Mouse (Mus musculus) E14TG2a.4 (cell line): ENCODE measurements at regions not wholly inside any gene's neighbourhood (a gene's known extent, or its start where the extent isn't known, plus 50 kb on each side); places are given as distances from the start of the nearest gene placed in this dataset.
A peak's percentile ranks its signal among the peaks of the same experiment; 100 is the strongest.

Experiments used
- H3K27me3 ChIP-seq: 2 replicates; pipeline ENCODE4 v1.6.1; 2014; ENCODE audit warnings: low read length, control low read depth; ENCODE audit not compliant: insufficient read depth
- H3K36me3 ChIP-seq: 2 replicates; pipeline ENCODE4 v1.6.1; 2014; ENCODE audit warnings: low read length, control low read depth; ENCODE audit not compliant: insufficient read depth
- H3K4me1 ChIP-seq: replicated peaks from 2 replicates; pipeline ENCODE4 v1.6.1; 2014; ENCODE audit warnings: low read depth, low read length, control low read depth
- H3K4me3 ChIP-seq: replicated peaks from 2 replicates; pipeline ENCODE4 v1.5.1; 2014; ENCODE audit warnings: mild to moderate bottlenecking, low read length
- H3K9me3 ChIP-seq: 2 replicates; pipeline ENCODE4 v1.6.1; 2014; ENCODE audit warnings: low read length, control low read depth
- CTCF ChIP-seq: conservative IDR thresholded peaks from 2 replicates; pipeline ENCODE4 v1.5.1; 2014; ENCODE audit warnings: low read length
- NANOG ChIP-seq: IDR thresholded peaks from 2 replicates; pipeline ENCODE4 v1.6.1; 2014; ENCODE audit warnings: borderline replicate concordance, low read length, mixed read lengths
- POU5F1 ChIP-seq: IDR thresholded peaks from 2 replicates; pipeline ENCODE4 v1.6.1; 2014; ENCODE audit warnings: low read length, borderline replicate concordance

DNA sequence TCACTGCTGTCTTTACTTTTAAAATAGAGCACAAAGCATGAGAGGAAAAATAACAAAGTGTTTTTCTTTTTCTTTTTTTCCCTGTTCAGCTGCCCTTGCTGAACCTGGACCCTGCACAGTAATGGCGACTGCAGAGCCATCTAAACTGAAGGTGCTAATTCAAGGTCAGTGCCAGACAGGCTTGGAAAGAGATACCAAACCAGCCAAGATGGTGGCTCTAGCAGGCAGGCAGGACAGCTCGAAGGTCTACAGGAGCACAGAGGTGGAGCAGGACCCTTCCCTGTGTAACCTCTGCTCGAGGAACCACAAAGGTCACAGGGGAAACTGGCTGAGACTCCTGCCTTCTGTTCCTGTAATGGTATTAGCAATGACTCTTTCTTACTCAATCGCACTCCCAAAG is 326.7 kb downstream of the Gm45692 start:
- H3K4me3 ChIP-seq, result no peak overlapping the region
- no peak for TF ChIP-seq CTCF
- no peak for TF ChIP-seq POU5F1
- TF ChIP-seq NANOG, result no peak
- H3K36me3 ChIP-seq, result no peaks in the 10 kb centered on the region
- H3K9me3 ChIP-seq, result no peaks in the 10 kb centered on the region
- H3K4me1 ChIP-seq, result peaks cover 34% of the 10 kb centered on the region
- H3K27me3 ChIP-seq, result no peaks in the 10 kb centered on the region

DNA sequence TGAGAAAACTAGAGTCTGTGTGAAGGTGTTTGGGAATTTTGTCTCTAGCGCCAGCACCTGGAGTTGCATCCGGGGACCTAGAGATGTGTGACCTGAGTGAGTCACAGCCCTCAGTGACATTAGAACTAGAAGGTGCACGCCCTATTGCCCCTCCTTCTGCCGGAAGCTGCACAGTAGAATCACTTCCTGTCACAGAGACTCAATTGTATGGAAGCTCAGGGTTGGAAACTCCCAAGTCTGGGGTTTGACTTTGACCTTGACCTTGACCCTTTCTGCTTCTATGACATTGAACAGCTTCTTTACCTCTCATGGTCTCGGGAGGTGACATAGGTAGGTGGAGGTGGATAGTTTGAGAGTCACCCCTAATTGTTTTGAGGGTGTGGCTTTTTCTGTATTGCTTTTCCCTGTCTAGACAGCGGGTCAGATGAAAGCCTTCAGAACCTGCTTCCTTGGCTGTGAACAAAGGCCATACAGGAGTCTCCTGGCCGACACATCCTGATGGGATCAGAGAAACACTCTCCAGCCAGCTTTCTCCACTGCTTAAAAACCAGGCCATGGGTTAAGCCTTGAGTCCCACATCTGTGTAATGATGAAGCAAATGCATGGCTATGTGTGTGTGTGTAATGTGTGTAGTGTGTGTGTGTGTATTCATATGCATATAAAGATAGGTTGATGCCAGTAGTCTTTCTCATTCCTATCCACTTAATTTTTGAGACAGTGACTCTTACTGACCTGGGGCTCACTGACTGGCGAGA is 328.7 kb downstream of the Gm45692 start:
- TF ChIP-seq NANOG (0 out of 2 replicates have a peak, but pooled peaks have one; percentile 22), CTCF (no peak)
- no peak overlapping the region for H3K4me3 ChIP-seq
- no peaks in the 10 kb centered on the region for H3K9me3 ChIP-seq
- H3K36me3 ChIP-seq, result no peaks in the 10 kb centered on the region
- peaks cover 38% of the 10 kb centered on the region for H3K4me1 ChIP-seq
- H3K27me3 ChIP-seq, result no peaks in the 10 kb centered on the region

DNA sequence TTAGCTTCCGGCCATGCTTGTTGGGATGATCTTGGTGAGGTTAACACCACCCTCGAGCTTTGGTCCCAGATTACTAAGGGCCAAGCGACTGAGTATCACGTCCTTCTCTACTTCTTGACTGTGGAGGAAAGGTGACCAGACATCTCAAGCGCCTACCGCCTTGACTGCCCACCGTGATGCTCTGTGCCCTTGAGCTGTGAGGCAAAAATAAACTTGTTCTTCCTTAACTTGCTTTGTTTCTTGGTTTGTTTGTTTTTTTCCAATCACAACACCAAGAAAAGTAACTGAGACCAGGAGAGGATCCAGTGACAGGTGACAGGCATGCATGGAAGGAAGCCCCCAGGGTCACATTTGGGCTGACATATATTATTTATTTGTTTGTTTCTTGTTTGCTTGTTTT is 330.0 kb downstream of the Gm45692 start:
- H3K9me3 ChIP-seq, result no peaks in the 10 kb centered on the region
- no peaks in the 10 kb centered on the region for H3K27me3 ChIP-seq
- peaks cover 38% of the 10 kb centered on the region for H3K4me1 ChIP-seq
- no peak overlapping the region for H3K4me3 ChIP-seq
- no peaks in the 10 kb centered on the region for H3K36me3 ChIP-seq
- TF ChIP-seq CTCF, result no peak
- TF ChIP-seq POU5F1, result no peak
- TF ChIP-seq NANOG, result no peak

DNA sequence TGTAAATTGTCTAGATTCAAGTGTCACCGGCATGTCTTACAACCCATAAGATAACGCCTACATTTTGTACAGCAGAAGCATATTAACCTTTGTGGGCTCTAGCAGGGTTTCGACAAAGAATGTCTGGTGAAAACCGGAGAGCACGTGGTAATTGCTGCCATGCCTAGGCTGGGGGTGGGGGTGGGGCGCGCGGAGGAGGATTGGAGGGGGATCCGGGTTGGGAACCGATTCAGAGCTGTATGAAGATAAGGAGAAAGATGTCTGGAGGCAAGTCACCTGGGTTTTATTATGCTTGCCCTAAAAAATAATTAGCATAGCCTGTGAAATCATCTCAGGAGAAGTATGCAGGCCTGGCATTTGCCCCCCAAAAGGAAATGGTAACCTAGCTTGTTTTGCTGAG is 331.2 kb downstream of the Gm45692 start:
- Histone ChIP-seq H3K4me1 (peaks cover 38% of the 10 kb centered on the region), H3K36me3 (no peaks in the 10 kb centered on the region), H3K27me3 (no peaks in the 10 kb centered on the region), H3K4me3 (no peak overlapping the region), H3K9me3 (peaks cover 9% of the 10 kb centered on the region)
- TF ChIP-seq POU5F1 (no peak), CTCF (no peak), NANOG (no peak)

DNA sequence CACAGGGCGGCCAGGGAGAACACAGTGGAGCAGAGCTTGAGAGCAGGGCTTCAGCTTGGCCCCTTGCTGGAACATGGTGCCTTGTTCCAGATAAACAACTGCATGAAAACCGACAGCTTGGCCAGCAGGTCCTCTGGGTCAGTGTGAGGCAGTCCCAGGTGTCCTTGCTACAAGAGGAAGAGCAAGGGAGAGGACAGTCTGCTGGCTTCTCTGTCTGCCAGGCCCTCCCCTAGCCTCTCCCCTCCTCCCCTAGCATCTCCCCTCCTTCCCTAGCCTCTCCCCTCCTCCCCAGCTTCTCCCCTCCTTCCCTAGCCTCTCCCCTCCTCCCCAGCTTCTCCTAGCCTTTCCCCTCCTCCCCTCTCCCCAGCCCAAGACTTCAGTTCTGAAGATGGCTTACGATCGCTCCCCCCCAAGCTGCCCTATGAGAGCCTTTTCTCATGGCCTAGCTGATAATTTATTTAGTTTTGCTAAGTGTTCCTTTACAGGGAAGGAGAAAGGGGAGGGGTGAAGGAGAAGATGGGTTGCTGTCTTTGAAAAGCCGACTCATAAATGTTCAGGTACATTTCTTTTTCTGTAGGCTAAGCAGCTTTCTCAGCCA is 333.7 kb downstream of the Gm45692 start:
- Histone ChIP-seq H3K4me1 (peaks cover 25% of the 10 kb centered on the region), H3K4me3 (no peak overlapping the region), H3K36me3 (no peaks in the 10 kb centered on the region), H3K9me3 (peaks cover 12% of the 10 kb centered on the region), H3K27me3 (no peaks in the 10 kb centered on the region)
- TF ChIP-seq NANOG, result no peak
- no peak for TF ChIP-seq POU5F1
- TF ChIP-seq CTCF, result no peak

DNA sequence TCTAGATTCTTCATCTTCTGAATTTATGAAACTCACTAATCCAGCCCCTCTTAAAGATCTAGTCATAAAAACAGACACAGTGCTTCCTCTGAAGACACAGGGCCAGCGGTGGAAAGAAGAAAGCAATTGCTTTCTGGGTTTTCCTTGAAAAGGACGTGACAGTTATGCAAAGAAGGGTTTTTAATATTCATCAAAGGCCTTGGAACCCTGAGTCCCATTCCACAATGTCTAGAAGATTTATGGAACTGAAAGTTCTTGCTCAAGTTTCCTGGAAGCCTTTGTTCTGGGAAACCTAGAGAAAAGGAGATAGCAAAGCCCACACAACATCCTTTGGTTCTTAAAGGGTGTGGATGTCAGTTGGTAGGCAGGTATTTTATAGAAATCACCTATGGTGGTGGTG is 346.0 kb downstream of the Gm45692 start:
- no peak overlapping the region for H3K4me3 ChIP-seq

DNA sequence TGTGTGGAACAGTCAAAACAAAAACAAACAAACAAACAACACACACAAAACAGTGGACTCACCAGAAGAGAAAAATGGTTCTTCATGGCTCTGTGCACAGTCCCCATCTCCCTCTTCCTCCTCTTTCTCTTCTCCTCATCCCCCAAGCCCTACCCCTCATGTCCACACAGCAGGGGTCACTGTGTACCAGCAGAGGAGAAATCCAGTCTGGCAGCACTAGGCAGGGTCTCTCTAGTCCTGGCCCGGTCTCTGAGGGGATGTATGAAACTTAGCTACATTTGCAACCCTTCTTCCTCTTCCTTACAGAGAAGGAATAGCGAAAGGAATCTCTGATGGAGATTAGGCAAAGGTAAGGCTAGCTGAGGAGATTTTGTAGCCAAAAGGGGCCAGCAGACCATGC is 349.1 kb downstream of the Gm45692 start:
- H3K4me3 ChIP-seq, result no peak overlapping the region
- H3K4me1 ChIP-seq, result no peaks in the 10 kb centered on the region
- peaks cover 8% of the 10 kb centered on the region; the same call in 1 of the 2 replicates for H3K27me3 ChIP-seq
- H3K36me3 ChIP-seq, result no peaks in the 10 kb centered on the region
- H3K9me3 ChIP-seq, result no peaks in the 10 kb centered on the region
- TF ChIP-seq NANOG, result no peak
- no peak for TF ChIP-seq CTCF

More for the DNA sequence above, 346.0 kb downstream of the Gm45692 start:
- Histone ChIP-seq H3K27me3 (peaks cover 8% of the 10 kb centered on the region; the same call in 1 of the 2 replicates), H3K9me3 (no peaks in the 10 kb centered on the region), H3K4me1 (no peaks in the 10 kb centered on the region), H3K36me3 (no peaks in the 10 kb centered on the region)
- TF ChIP-seq POU5F1, result no peak
- TF ChIP-seq CTCF, result no peak
- no peak for TF ChIP-seq NANOG

DNA sequence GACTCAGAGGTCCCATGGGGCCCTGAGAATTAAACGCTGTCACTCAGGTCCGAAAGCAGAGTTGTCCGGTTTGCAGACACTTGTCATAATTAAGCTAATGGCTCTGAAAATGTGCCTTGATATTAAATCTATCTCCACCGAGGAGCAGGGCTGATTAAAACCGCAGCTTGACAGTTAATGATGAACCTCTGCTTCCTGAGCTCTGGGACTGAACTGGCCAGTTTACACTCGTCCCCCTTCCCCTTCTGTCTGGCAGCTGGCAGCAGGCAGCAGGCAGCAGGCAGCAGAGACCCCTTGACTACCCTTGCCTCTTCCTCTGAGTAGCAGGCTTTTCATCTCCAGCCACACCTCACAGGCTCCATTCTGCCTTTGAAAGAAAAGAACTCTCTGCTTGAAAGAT is 350.4 kb downstream of the Gm45692 start:
- TF ChIP-seq NANOG (no peak), CTCF (no peak), POU5F1 (no peak)
- H3K36me3 ChIP-seq, result no peaks in the 10 kb centered on the region
- no peak overlapping the region for H3K4me3 ChIP-seq
- no peaks in the 10 kb centered on the region for H3K4me1 ChIP-seq
- H3K9me3 ChIP-seq, result no peaks in the 10 kb centered on the region
- peaks cover 8% of the 10 kb centered on the region; the same call in 1 of the 2 replicates for H3K27me3 ChIP-seq
